Mouse (Mus musculus): ENCODE measurements around the gene Fndc3b. TPM values are rescaled to one million over a fixed set of nuclear protein-coding genes. Genes with fewer than 3 reads are reported as not detected.

Fndc3b gene
- polyA plus RNA-seq, 1 experiment from 2014 or later: 8.2 TPM

DNA sequence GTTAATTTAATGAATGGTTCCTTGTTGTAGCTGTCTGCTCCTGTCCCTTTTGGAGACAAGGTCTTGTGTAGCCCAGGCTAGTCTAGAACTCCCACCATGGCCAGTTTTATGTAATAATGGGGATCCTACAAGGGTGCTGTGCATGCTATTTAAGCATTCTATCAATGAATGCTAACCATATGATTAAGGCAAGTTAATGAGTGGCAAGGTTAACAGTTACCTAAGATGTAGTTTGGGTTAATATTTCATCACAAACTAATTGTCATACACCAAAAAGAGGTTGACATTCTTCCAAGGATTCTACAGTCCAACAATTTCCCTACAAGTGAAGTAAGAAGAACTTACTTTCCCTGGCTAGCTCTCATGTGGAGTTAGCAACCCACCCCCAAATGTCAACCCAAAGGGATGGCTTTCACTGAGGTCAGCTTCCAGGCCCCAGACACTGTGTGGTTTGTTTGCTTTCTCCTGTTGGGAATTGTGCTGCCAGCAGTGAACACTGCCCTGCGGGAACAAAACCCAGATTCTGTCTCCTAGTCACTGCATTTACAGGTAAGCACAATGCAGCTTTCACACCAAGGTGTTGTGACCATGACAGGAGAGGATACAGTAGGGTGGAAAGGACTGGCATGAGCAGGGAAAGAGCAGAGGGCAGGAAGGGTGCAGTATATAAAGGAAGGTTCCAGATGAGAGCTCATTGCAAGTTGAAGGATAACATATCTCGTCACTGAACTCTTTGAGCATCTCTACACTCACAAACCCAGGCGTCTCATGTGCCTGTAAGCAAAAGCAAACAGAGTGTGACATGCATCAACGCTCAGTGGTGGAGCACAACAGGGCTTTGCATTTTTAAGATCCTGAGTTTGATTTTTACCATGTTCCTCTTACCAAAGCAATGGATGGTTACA, 153.8 kb downstream of the Fndc3b start:
- Histone ChIP-seq H3K9me3 (replicated peaks) (no peaks in the 10 kb centered on the region), H3K36me3 (no peaks in the 10 kb centered on the region), H3K4me3 (replicated peaks) (no peak overlapping the region), H3K27ac (replicated peaks) (no peak overlapping the region), H3K27me3 (replicated peaks) (no peaks in the 10 kb centered on the region), H3K4me2 (no peak overlapping the region), H3K4me1 (no peaks in the 10 kb centered on the region), H3K9ac (replicated peaks) (no peak overlapping the region)
- WGBS: 91% methylated on average over 4 of the region's 4 CpGs
- ATAC-seq (ENCODE audit: low FRiP score): no peak

- WGBS: 98% methylated on average over 3 of the region's 3 CpGs
- H3K4me3 ChIP-seq (replicated peaks): no peak overlapping the region
- H3K4me2 ChIP-seq: no peak overlapping the region
- no peak for ATAC-seq (ENCODE audit: low FRiP score)
- no peak overlapping the region for H3K9ac ChIP-seq (replicated peaks)
- no peaks in the 10 kb centered on the region for H3K36me3 ChIP-seq
- H3K4me1 ChIP-seq: no peaks in the 10 kb centered on the region
- H3K27ac ChIP-seq (replicated peaks): no peak overlapping the region
- no peaks in the 10 kb centered on the region for H3K27me3 ChIP-seq (replicated peaks)
- H3K9me3 ChIP-seq (replicated peaks): no peaks in the 10 kb centered on the region
These were observed 155.6 kb downstream of the Fndc3b start for GRCm38 (mm10) chr3:27555401-27555940.

- WGBS: 47% methylated on average over 3 of the region's 3 CpGs
These were observed 156.8 kb downstream of the Fndc3b start for GRCm38 (mm10) chr3:27554325-27554724.

GRCm38 (mm10) chr3:27553781-27554180, 157.3 kb downstream of the Fndc3b start:
- no peak overlapping the region for H3K4me2 ChIP-seq
- no peaks in the 10 kb centered on the region for H3K9me3 ChIP-seq (replicated peaks)
- H3K27me3 ChIP-seq (replicated peaks): no peaks in the 10 kb centered on the region
- WGBS: 86% methylated on average over 3 of the region's 3 CpGs
- no peak overlapping the region for H3K9ac ChIP-seq (replicated peaks)
- H3K4me1 ChIP-seq: no peaks in the 10 kb centered on the region
- no peak overlapping the region for H3K27ac ChIP-seq (replicated peaks)
- no peaks in the 10 kb centered on the region for H3K36me3 ChIP-seq
- ATAC-seq (ENCODE audit: low FRiP score): no peak
- H3K4me3 ChIP-seq (replicated peaks): no peak overlapping the region

More at GRCm38 (mm10) chr3:27554325-27554724, 156.8 kb downstream of the Fndc3b start:
- no peaks in the 10 kb centered on the region for H3K27me3 ChIP-seq (replicated peaks)
- no peak overlapping the region for H3K4me2 ChIP-seq
- H3K9ac ChIP-seq (replicated peaks): no peak overlapping the region
- H3K27ac ChIP-seq (replicated peaks): no peak overlapping the region
- H3K4me3 ChIP-seq (replicated peaks): no peak overlapping the region
- no peaks in the 10 kb centered on the region for H3K36me3 ChIP-seq
- H3K9me3 ChIP-seq (replicated peaks): no peaks in the 10 kb centered on the region
- no peak for ATAC-seq (ENCODE audit: low FRiP score)
- H3K4me1 ChIP-seq: no peaks in the 10 kb centered on the region

- Histone ChIP-seq H3K4me1 (no peaks in the 10 kb centered on the region), H3K9me3 (replicated peaks) (no peaks in the 10 kb centered on the region), H3K27me3 (replicated peaks) (no peaks in the 10 kb centered on the region), H3K4me3 (replicated peaks) (no peak overlapping the region), H3K9ac (replicated peaks) (no peak overlapping the region), H3K27ac (replicated peaks) (no peak overlapping the region), H3K4me2 (no peak overlapping the region), H3K36me3 (no peaks in the 10 kb centered on the region)
- ATAC-seq (ENCODE audit: low FRiP score): no peak
- 90% methylated on average over 3 of the region's 3 CpGs for WGBS
These were observed 160.1 kb downstream of the Fndc3b start for GRCm38 (mm10) chr3:27551005-27551404.

GRCm38 (mm10) chr3:27550409-27550808, 160.7 kb downstream of the Fndc3b start:
- Histone ChIP-seq H3K4me1 (no peaks in the 10 kb centered on the region), H3K4me2 (no peak overlapping the region), H3K9ac (replicated peaks) (no peak overlapping the region), H3K36me3 (no peaks in the 10 kb centered on the region), H3K27me3 (replicated peaks) (no peaks in the 10 kb centered on the region), H3K27ac (replicated peaks) (no peak overlapping the region), H3K4me3 (replicated peaks) (no peak overlapping the region), H3K9me3 (replicated peaks) (no peaks in the 10 kb centered on the region)
- 93% methylated on average over 1 of the region's 1 CpGs for WGBS
- no peak for ATAC-seq (ENCODE audit: low FRiP score)

- no peak for ATAC-seq (ENCODE audit: low FRiP score)
- Histone ChIP-seq H3K4me2 (no peak overlapping the region), H3K27ac (replicated peaks) (no peak overlapping the region), H3K9ac (replicated peaks) (no peak overlapping the region), H3K9me3 (replicated peaks) (no peaks in the 10 kb centered on the region), H3K36me3 (no peaks in the 10 kb centered on the region), H3K27me3 (replicated peaks) (no peaks in the 10 kb centered on the region), H3K4me3 (replicated peaks) (no peak overlapping the region), H3K4me1 (no peaks in the 10 kb centered on the region)
- WGBS: 83% methylated on average over 3 of the region's 3 CpGs
These were observed 165.5 kb downstream of the Fndc3b start for GRCm38 (mm10) chr3:27545651-27546050.

GRCm38 (mm10) chr3:27544061-27544460, 167.0 kb downstream of the Fndc3b start:
- Histone ChIP-seq H3K27me3 (replicated peaks) (no peaks in the 10 kb centered on the region), H3K4me3 (replicated peaks) (no peak overlapping the region), H3K9ac (replicated peaks) (no peak overlapping the region), H3K9me3 (replicated peaks) (no peaks in the 10 kb centered on the region), H3K4me1 (no peaks in the 10 kb centered on the region), H3K4me2 (no peak overlapping the region), H3K36me3 (no peaks in the 10 kb centered on the region), H3K27ac (replicated peaks) (no peak overlapping the region)
- no peak for ATAC-seq (ENCODE audit: low FRiP score)
- 93% methylated on average over 11 of the region's 11 CpGs for WGBS

DNA sequence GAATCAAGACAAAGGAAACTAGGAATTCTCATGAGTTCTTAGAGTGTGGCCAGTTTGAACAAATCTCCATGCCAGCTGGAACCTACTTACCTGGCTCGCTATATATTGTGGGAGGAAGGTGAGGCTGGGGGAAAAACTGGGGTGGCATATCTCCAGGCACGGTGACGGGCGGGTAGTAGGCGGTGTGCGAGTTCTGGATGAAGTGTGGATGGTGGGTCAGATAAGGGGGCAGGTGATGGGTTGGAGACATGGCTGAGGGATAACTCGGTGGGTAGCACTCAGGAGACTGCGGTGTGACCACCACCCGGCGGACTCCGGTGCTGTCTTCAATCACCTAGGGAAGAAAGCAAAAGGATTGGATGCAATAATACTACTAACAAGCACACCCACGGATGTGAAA, 169.3 kb downstream of the Fndc3b start:
- H3K9ac ChIP-seq (replicated peaks): no peak overlapping the region
- no peak for ATAC-seq (ENCODE audit: low FRiP score)
- H3K4me2 ChIP-seq: no peak overlapping the region
- H3K27ac ChIP-seq (replicated peaks): no peak overlapping the region
- no peaks in the 10 kb centered on the region for H3K27me3 ChIP-seq (replicated peaks)
- no peaks in the 10 kb centered on the region for H3K4me1 ChIP-seq
- no peak overlapping the region for H3K4me3 ChIP-seq (replicated peaks)
- H3K9me3 ChIP-seq (replicated peaks): no peaks in the 10 kb centered on the region
- H3K36me3 ChIP-seq: no peaks in the 10 kb centered on the region
- WGBS: 94% methylated on average over 12 of the region's 12 CpGs

GRCm38 (mm10) chr3:27541181-27541580, 169.9 kb downstream of the Fndc3b start:
- ATAC-seq (ENCODE audit: low FRiP score): no peak
- Histone ChIP-seq H3K4me2 (no peak overlapping the region), H3K4me1 (no peaks in the 10 kb centered on the region), H3K4me3 (replicated peaks) (no peak overlapping the region), H3K9me3 (replicated peaks) (no peaks in the 10 kb centered on the region), H3K27me3 (replicated peaks) (no peaks in the 10 kb centered on the region), H3K27ac (replicated peaks) (no peak overlapping the region), H3K36me3 (no peaks in the 10 kb centered on the region), H3K9ac (replicated peaks) (no peak overlapping the region)
- WGBS: 76% methylated on average over 3 of the region's 3 CpGs

- H3K4me1 ChIP-seq: no peaks in the 10 kb centered on the region
- no peaks in the 10 kb centered on the region for H3K36me3 ChIP-seq
- no peak overlapping the region for H3K27ac ChIP-seq (replicated peaks)
- WGBS: 86% methylated on average over 3 of the region's 3 CpGs
- H3K9me3 ChIP-seq (replicated peaks): no peaks in the 10 kb centered on the region
- no peak overlapping the region for H3K4me2 ChIP-seq
- no peak overlapping the region for H3K4me3 ChIP-seq (replicated peaks)
- H3K27me3 ChIP-seq (replicated peaks): no peaks in the 10 kb centered on the region
- ATAC-seq (ENCODE audit: low FRiP score): no peak
- H3K9ac ChIP-seq (replicated peaks): no peak overlapping the region
These were observed 176.9 kb downstream of the Fndc3b start for GRCm38 (mm10) chr3:27534208-27534607.

DNA sequence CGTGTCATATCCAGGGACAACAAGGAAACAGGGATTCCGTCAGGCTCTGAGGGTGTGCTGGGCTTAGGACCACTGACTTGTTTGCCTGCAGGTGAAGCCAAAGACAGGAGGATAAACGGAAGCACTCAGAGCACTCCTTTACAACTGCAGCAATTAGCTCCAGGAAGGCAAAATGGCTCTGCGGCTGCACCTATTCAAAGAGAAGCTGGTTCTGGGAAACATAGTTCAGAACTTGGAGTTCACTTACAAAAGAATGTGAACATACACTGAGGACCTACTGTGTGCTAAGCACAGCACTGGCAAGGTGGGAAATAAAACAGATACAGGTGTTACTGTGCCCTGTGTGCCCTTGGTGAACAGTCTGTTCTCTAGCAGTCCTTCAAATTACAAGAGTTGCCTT, 177.4 kb downstream of the Fndc3b start:
- Histone ChIP-seq H3K9me3 (replicated peaks) (no peaks in the 10 kb centered on the region), H3K27ac (replicated peaks) (no peak overlapping the region), H3K36me3 (no peaks in the 10 kb centered on the region), H3K4me2 (no peak overlapping the region), H3K9ac (replicated peaks) (no peak overlapping the region), H3K4me3 (replicated peaks) (no peak overlapping the region), H3K27me3 (replicated peaks) (no peaks in the 10 kb centered on the region), H3K4me1 (no peaks in the 10 kb centered on the region)
- no peak for ATAC-seq (ENCODE audit: low FRiP score)
- WGBS: 78% methylated on average over 4 of the region's 4 CpGs
